Mouse (Mus musculus) left cerebral cortex, postnatal 4 days (tissue): Measurements from ENCODE around the gene Nudt5. TPM values are rescaled to one million over a fixed set of nuclear protein-coding genes. Genes with fewer than 3 reads are reported as not detected.
A peak's percentile ranks its signal among the peaks of the same experiment; 100 is the strongest.

Source experiments
- DNase-seq: peaks from one replicate; pipeline ENCODE4 v3.0.0-alpha.2; 2022
- intact Hi-C: fragments of 180-260 bp; cut with DNase I; formaldehyde crosslinking; loops from one replicate; pipeline ENCODE4 v1.15.1; 2025
- total RNA-seq, 2 experiments: library from RNA; stranded (reverse); gene quantifications; 2 replicates each; pipeline ENCODE4 v1.2.3; 2021

Gene Nudt5
- total RNA-seq, 2 experiments from 2014 or later = 14.4 to 15.4 TPM

DNA sequence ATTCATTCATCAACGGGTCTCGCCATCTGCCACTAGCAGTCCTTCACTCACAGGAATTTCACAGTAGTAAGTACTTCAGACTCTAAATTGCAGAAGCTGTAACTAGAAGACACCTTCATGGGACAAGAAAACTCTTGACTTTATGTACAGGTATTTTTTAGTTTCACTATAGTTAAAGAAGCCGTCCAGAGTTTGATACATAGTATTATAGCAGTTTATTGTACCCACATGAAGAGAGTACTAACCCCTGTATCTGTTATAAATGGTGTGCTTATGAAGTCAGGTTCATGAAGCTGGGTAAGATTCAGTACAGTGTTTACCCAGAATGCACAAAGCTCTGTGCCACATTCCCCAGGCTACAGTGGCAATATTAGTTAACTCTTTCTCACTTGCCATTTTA lies 18.0 kb downstream of the Nudt5 start, which contains the start of gene Gm13199:
Gene Gm13199, minus strand, starts transcription at position 101 of the 400 bp plus-strand sequence.
- intact Hi-C loops = no loop called here
- DNase-seq = no peak

GRCm38 (mm10) chr2:5867681-5868080 lies 22.9 kb downstream of the Nudt5 start:
- intact Hi-C loops = no loop called here
- no peak for DNase-seq

- intact Hi-C loops = no loop called here
- DNase-seq = no peak
Measured at GRCm38 (mm10) chr2:5869746-5870145, 24.9 kb downstream of the Nudt5 start.

- no peak for DNase-seq
- intact Hi-C loops = no loop called here
Measured at GRCm38 (mm10) chr2:5877446-5877845, 32.6 kb downstream of the Nudt5 start.

DNA sequence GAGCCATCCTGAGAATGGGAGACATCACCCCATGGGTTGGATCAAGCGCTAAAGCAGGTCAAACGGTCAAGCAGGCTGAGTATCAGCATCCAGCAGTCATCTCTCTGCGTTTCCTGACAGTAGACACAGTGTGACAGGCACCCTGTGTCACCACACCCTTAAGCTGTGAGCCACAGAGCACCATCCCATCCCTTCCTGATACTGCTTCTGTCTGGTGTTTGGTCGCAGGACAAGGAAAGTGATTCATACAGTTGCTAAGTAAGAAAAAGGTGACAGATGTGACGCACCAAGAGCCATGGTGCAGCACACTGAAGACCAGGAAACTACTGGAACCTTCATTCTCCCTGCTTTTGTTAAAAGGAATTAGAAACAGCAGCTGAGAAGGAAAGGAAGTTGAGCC lies 44.0 kb downstream of the Nudt5 start:
- intact Hi-C loops = no loop called here
- no peak for DNase-seq

- DNase-seq = no peak
- intact Hi-C loops = no loop called here
Measured at GRCm38 (mm10) chr2:5889412-5889811, 44.6 kb downstream of the Nudt5 start.

DNA sequence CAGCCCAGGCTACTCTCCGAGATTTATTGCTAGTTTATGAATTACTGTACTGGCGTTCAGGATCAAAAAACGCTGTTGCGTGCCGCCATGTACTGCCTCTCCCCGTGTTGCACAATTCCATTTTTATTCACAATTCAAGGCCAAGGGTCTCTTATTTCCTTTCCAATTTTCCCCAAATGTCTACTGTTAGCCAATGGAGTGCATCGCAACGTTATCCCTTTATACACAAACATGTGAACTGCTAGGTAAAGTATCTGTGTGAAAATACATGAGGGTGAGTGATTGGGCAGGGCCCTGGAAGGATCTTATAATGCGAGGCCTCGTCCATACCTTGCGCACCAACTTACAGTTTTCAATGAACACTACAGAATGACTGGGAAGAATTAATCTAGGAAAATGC lies 49.5 kb downstream of the Nudt5 start:
- intact Hi-C loops = no loop called here
- DNase-seq = no peak

- intact Hi-C loops = no loop called here
- peak; percentile 100 for DNase-seq
Measured at GRCm38 (mm10) chr2:5894843-5895570, 50.2 kb downstream of the Nudt5 start, which contains the start of gene Sec61a2. Gene Sec61a2, minus strand, starts transcription at chr2:5895432.

- DNase-seq = peak; percentile 23
- intact Hi-C loops = no loop called here
Measured at GRCm38 (mm10) chr2:5900145-5900544, 55.3 kb downstream of the Nudt5 start.

DNA sequence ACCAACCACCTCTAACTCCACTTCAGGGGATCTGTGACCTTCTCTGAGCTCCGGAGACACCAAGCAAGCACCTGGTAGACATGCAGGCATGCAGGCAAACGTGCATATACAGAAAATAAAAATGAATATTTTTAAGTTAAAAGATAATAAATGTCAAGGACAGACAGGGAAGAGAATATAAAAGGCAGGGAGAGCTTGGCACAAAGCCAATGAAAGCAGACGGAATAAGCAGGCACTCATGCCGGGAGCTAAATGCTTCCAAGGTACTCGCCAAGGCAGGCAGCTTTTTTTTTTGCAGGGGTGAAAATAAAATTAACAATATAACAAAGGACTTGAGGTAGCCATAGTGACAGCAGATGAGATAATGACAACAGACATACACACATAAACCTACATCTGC lies 61.3 kb downstream of the Nudt5 start:
- peak; percentile 44 for DNase-seq
- intact Hi-C loops = no loop called here

GRCm38 (mm10) chr2:5906625-5907024 lies 61.8 kb downstream of the Nudt5 start:
- DNase-seq = peak; percentile 30
- intact Hi-C loops = no loop called here

GRCm38 (mm10) chr2:5911282-5911965 lies 66.6 kb downstream of the Nudt5 start:
- DNase-seq = peak; percentile 46

More at GRCm38 (mm10) chr2:5911282-5911965, 66.6 kb downstream of the Nudt5 start:
- intact Hi-C loops = no loop called here

Other genes starting within 250 kb of the Nudt5 start
- gene Camk1d, start 130.5 kb upstream of the Nudt5 start, total RNA-seq = 10 to 100 TPM; 64.2 to 64.3 TPM
- gene Cdc123, start 145 bp downstream of the Nudt5 start, total RNA-seq = 100 to 1,000 TPM; 137 to 148 TPM
- gene Gm13199, start 17.9 kb downstream of the Nudt5 start, total RNA-seq = 1 to 10 TPM in 1 of 2 experiments, under 1 TPM in 1; 0.94 to 1.5 TPM
- 100 to 1,000 TPM; 100 to 114 TPM for gene Sec61a2, start 50.4 kb downstream of the Nudt5 start, total RNA-seq
- 10 to 100 TPM; 11.6 to 14.8 TPM for gene Dhtkd1, start 97.8 kb downstream of the Nudt5 start, total RNA-seq
- 10 to 100 TPM; 16.7 to 19.6 TPM for gene Upf2, start 106.5 kb downstream of the Nudt5 start, total RNA-seq